Mouse (Mus musculus): ENCODE results near the gene Lrrc46. TPM values are rescaled to one million over a fixed set of nuclear protein-coding genes. Genes with fewer than 3 reads are reported as not detected.

The Lrrc46 gene
- polyA plus RNA-seq, 1 experiment, result 0.21 TPM

DNA sequence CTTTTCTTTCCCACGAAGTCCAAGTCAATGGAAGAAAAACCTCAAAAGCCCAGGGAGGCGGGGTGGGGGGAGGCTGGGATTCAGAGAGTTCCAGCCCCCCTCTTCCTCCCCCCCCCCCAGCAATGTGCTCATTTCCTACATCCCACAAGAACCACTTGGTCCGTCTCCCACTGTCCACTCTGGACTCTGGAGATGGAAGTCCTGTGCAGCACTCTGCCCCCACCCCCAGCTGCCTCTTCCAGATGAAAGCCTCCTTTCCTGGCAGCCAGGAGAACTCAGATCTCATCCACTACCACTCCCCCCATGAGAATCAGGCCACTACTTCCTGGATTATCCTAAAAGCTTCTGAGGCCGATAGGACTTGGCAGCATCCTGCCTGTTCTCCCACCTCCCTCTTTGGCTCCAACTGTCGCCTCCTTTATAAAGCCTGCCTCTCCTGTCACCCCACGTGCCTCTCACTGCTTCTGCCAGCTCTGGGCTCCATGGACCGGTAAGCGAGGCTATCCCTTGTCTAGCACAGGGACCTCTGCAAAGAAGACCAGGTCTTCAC lies 28.0 kb downstream of the Lrrc46 start, which contains the start of gene Sp6:
Gene Sp6, plus strand, starts transcription at position 274 of the 550 bp plus-strand sequence.
- DNase-seq (ENCODE audit: low spot score), result no peak

DNA sequence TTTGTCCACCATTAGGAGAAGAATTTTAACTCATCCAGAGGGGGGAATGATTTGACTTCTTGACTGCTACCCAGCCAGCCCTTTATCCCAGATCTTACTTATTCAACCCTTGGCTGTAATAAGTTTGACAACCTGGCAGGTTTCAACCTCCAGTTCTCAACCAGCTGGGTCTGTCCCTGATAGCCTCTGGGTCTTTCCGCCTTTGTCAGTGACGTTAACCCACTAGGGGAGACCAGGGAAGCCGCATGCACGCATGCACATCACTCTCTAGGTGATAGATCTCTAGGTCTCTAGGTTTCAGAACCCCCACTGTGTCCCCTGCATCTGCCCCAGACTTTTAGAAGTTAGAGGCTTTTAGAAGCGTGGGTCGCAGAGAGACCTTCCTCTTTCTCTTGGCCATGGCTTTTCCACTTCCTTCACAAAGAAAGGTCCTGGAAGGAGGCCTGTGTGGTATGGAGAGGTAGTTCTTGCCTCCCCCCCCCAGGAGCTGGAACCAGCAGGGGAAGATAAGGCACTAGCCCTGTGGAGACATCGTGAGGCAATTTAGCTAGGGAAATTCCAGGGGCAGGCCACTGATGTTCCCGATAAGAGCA lies 31.9 kb downstream of the Lrrc46 start:
- DNase-seq (ENCODE audit: low spot score), result no peak

DNA sequence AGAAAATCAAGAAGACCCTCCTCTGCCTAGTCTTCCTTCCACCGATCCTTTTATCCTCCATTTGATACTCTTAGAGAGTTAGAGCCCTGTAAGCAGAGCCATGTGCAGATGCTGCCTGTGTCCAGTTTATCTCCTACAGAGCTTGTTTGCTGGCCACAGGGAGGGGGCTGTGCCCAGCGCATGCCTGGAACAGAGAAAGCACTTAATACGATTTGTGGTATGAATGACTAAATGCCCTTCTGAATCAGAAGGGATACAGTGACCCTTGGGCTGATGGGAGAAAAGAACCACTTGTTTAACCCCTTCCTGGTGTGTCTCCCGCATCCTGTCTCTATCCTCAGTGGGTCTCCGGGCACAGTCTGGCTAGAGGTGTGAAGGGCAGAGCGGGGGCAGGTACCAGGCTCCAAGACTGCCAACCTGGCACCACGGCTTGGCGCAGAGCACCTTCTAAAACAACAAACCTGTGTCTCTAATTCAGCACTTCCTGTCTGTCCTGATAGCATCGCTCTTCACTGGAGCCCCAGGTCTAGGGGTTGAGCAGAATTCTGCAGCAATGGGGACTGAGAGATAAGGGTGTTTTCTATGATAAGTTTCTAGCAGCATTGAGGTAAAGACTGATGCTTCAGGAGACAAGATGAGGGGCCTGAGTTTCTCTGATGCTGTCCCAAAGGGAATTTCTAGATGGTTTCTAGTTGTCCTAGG lies 34.0 kb downstream of the Lrrc46 start:
- DNase-seq (ENCODE audit: low spot score), result no peak

DNA sequence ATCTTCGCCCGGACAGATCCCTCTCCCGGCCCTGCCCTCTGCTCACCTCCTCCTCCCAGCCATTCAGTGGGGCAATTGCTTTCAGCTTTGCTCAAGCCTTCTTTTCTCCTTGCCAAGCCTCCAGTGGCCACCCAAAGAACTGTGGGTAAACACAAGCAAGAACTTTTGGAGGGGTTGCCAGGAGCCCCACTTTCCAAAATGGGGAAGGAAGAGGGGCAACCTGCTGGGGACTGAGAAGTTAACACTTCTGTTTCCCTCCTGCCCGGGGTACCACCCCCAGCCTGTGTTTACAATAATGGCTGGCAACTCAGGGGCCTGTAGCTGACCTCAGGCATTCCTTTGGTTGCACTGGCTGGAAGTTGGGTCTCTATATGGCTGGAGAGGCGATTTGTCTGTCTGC lies 38.0 kb downstream of the Lrrc46 start:
- no peak for DNase-seq (ENCODE audit: low spot score)

DNA sequence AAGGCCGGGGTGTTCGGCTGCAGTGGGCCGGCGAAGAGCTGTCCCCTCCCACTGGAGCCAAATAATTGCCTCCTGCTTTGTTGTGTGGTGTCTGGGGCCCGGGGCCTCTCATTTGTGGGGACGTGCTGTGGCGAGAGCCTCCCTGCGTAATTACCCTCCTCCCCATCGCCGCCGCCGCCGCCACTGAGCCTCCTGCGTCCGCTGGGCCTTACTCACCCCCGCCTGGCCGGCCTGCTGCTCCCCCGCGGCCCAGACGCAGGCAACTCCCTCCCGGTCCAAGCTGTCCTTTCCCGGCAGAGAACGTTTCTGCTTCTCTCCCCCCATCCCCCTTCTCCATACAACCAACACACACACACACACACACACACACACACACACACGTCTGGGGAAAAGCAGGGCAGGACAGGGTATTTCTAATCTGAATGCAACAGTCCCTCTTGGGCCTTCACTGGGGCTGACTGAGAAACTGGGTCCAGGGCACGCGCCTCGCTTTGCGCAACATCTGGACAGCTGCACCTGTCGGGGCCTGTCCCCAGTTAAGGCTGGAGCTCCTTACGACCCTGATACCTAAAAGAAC lies 43.7 kb downstream of the Lrrc46 start:
- no peak for DNase-seq (ENCODE audit: low spot score)

DNA sequence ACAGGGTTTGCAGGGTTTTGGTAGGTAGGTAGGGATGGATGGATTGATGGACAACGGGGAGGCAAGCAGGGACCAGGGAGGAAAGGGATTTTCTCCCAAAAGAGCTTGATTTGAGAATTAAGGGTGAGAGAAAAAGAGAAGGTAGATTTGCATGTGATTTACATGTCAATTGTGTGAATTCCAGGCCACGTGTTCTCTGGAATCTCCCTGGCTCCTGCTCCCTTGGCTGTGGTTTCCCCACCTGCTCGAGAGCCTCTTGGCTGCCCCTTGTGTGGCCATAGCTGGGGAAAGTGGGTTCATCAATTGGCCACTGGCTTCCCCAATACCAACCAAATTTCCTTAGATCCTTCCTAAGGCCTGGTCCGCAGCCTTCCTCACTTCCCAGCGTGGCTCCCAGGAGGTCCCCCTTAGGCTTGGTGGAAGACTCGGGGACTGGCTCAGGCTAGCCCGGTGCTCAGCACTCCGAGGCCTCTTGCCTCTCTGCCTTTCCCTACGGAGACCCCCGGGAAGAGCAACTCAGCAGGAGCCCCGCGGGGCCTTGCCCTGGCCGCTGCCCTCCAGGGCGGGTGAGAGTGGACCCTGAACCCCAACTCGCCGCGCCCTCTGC lies 44.3 kb downstream of the Lrrc46 start:
- DNase-seq (ENCODE audit: low spot score), result no peak

DNA sequence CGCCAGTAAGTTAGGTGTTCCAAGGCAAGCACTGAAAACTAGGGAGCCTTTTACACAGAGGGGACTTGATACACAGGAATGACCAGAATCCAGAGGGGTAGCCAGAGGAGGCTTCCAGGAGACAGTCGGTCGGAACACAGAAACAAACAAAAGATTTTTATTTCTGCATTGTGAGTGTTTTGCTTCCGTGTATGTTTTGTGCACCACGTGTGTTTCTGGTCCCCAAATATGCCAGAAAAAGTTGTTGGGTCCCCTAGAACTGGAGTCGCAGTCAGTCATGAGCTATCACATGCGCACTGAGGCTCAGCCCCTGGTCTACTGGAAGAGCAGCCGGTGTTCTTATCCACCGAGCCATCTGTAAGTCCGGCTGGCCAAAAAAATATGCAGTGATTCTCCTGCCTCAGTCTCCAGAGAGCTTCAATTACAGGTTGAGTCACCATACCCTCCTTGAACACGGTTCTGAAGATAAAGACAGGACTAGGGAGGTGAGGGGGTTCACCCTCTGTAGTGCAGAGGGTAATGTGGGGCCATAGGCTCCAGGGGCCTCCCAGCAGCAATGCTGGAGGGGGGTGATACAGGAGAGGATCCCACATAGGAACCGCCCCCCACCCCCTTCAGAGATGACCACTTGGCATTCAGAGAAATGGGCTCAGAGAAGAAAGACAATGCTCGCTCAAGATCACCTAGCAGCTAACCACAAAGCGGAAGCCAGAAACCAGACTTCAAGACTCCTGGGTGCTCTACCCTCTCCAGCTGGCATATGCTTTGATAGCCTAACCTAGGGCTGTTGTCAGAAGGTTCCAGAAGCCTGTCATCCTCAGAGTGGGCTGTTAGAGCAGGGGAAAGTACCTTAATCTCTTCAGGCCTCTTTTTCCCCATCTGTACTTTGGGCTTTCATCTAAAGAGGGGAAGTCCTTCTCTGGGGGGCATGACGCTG lies 45.1 kb downstream of the Lrrc46 start:
- no peak for DNase-seq (ENCODE audit: low spot score)

DNA sequence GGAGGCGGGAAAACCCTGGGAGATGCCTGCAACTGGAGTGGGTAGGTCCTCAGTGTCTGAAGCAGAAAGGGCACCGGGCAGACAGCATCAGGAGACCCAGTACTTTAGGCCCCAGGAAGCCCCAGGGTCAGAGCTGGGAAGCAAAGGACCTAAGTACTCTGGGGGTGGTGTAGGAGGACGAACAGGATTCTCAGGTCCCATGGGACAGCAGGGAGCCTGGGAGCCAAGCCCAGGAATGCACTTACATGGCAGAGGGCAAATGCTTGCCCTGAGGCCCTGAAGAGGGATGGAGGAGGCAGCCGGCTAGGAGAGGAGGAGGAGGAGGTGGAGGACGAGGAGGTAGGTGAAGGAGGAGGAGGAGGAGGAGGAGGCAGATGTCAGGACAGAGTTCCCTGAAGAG lies 46.2 kb downstream of the Lrrc46 start:
- DNase-seq (ENCODE audit: low spot score), result no peak

DNA sequence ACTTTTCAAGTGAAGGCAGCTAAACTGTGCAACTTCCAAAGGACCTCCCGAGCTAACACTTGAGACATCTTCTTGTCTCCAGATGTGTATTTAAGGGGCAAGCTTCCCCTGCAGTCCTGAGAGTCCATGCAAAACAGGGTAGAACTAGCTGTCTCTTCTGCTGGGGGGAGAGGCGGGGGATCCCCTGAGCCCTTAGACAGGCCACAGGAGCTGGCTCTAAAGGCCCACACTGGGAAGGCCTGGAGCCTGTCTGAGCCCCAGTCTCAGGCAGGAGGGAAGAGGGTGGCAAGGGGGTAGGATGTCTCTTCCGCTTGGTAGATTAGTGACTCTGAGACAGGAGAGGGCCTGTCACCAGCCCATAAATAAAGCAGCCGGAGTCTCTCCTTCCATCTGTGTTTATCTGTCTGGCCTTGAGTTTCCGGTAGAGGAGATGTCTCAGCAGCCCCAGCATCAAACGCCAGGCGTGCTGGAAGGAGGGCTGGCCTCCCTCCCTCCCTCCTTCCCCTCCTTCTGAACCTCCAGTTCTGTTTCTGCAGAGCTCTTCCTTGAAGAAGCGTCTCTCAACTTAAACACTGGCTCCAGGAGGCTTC lies 48.4 kb downstream of the Lrrc46 start:
- no peak for DNase-seq (ENCODE audit: low spot score)

DNA sequence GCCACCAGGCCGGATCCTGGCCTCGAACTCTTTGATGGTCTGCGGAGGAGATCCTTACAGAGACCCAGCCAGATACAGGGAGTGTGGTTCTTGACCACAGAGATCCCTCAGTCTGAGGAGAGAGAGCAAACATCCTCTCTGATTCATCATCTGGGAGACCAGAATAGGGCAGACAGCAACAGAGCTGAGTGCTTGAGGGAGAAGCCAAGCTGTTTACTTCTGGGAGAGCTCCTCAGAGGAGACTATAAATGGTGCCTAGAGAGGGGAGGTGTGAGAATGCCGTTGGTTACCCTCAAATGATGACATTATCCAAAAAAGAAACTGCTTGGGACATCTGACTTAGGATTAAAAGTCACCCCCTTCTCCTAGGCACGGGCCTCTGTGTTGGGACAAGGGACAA lies 49.7 kb downstream of the Lrrc46 start:
- no peak for DNase-seq (ENCODE audit: low spot score)

DNA sequence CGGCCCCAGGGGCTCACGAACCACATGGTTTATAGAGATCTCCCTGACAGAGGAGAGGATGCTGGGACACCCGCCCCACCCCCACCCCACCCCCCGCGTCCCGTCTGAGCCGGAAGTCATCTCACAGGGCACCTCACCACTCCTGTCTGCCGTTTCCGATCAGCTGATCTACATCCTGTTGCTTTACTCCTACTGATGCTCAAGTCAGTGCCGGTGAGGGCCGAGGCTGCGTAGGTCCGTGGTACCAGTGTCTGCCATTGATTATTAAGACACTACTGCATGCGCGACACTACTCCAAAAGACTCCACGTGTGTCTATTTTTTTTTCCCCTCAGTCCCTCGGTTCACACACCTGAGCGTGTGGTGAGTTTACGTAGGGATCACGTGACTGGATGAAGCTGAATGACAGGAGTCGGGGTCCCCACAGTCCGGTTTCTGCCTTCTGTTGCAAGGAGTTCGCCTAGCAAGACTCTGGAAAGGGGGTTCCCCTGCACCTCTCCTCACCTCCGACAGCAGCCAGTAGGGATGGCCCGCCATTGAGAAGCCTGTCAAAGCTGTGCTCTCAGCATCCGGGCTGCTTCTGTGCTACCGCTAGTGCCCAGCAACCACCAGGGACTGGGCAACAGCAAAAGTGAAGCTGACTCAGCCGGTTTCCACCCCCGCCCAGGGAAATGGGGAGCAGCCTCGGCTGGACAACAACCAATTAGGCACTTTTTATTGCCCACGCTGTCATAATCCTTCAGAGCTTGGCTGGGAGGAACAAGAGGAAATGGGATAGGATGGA lies 53.1 kb downstream of the Lrrc46 start:
- no peak for DNase-seq (ENCODE audit: low spot score)

DNA sequence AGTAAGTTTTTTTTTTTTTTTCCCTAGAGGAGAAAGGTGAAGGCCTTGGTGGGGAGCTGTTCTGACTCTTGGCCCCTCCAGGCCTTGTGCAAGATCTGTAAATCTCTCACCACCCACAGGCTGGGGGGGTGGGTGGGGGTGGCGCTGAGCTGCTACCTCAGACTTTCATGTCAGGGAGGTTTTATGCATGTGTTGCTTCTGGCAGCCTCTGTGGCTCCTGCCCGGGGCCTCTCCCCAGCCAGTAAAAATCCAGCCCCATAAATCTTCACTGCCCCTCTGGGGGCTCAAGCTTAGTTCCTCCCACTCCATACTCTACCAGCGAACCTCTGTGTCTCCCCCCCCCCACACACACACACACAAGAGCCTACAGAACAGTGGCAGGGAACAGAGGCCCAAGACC lies 54.7 kb downstream of the Lrrc46 start:
- no peak for DNase-seq (ENCODE audit: low spot score)

DNA sequence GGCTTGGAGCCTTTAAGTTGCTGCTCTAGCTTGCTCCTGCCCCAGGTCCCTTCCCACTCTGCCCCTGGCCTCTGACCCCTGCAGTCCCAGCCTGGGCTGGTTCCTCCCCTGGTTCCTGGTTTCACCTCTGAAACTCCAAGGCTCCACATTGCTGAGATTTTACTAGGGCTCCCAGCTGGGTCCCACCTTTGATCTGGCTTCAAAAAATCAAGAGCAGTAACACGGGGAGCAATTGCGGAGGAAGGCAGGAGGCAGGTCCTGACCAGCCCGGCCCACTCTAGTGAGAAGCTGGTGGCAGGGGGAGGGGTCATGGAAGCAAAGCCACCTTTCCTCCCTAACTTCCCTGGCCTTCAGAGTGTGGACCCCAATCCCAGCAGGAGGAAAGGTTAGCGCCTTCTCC lies 56.3 kb downstream of the Lrrc46 start:
- DNase-seq (ENCODE audit: low spot score), result no peak

Other genes with a start within 250 kb of the Lrrc46 start
- 120 and 137 TPM in 2 replicates for gene Nfe2l1, start 211.4 kb downstream of the Lrrc46 start, polyA plus RNA-seq (2012; rRNA removed)
- 111 and 117 TPM in 2 replicates for gene Copz2, start 191.5 kb downstream of the Lrrc46 start, polyA plus RNA-seq (2012; rRNA removed)
- 46.5 and 47.5 TPM in 2 replicates for gene Cdk5rap3, start 124.9 kb downstream of the Lrrc46 start, polyA plus RNA-seq (2012; rRNA removed)
- gene Prr15l, start 113.3 kb downstream of the Lrrc46 start, polyA plus RNA-seq (2012; rRNA removed), result 7.6 and 8.9 TPM in 2 replicates
- 22.4 and 25.5 TPM in 2 replicates for gene Pnpo, start 97.4 kb downstream of the Lrrc46 start, polyA plus RNA-seq (2012; rRNA removed)
- 7.7 and 13.9 TPM in 2 replicates for gene Sp2, start 58.4 kb downstream of the Lrrc46 start, polyA plus RNA-seq (2012; rRNA removed)
- gene Sp6, start 28.0 kb downstream of the Lrrc46 start, polyA plus RNA-seq (2012; rRNA removed), result 6.7 and 7.6 TPM in 2 replicates
- gene Scrn2, start 11.5 kb downstream of the Lrrc46 start, polyA plus RNA-seq (2012; rRNA removed), result 10.3 and 12.5 TPM in 2 replicates
- gene Mrpl10, start 153 bp upstream of the Lrrc46 start, polyA plus RNA-seq (2012; rRNA removed), result 60.0 and 63.9 TPM in 2 replicates
- gene Osbpl7, start 9.2 kb upstream of the Lrrc46 start, polyA plus RNA-seq (2012; rRNA removed), result 10.8 and 11.7 TPM in 2 replicates
- gene Tbx21, start 73.9 kb upstream of the Lrrc46 start, polyA plus RNA-seq (2012; rRNA removed), result 1.1 and 1.4 TPM in 2 replicates
- gene Tbkbp1, start 110.1 kb upstream of the Lrrc46 start, polyA plus RNA-seq (2012; rRNA removed), result 21.3 and 31.5 TPM in 2 replicates
- 70.8 and 80.2 TPM in 2 replicates for gene Kpnb1, start 146.5 kb upstream of the Lrrc46 start, polyA plus RNA-seq (2012; rRNA removed)
- gene Npepps, start 239.2 kb upstream of the Lrrc46 start, polyA plus RNA-seq (2012; rRNA removed), result 51.6 and 55.6 TPM in 2 replicates